Mouse (Mus musculus): Measurements from ENCODE around the gene Galm. TPM values are rescaled to one million over a fixed set of nuclear protein-coding genes. Genes with fewer than 3 reads are reported as not detected.

Galm gene
- 8.8 TPM for polyA plus RNA-seq (2015; fragmentation: Illumina TruSeq; extraction: RNeasy Lipid Tissue Mini Kit (QIAGEN cat#74804); ENCODE audit: insufficient read depth, low replicate concordance)

GRCm38 (mm10) chr17:80127331-80128251 lies at the start of gene Galm:
Gene Galm, plus strand, starts transcription at chr17:80127471.

GRCm38 (mm10) chr17:80206671-80207581 lies 79.7 kb downstream of the Galm start, which contains the start of the genes Srsf7 and Ttc39d:
Gene Srsf7, minus strand, starts transcription at chr17:80207307.
Gene Ttc39d, plus strand, starts transcription at chr17:80207460.

GRCm38 (mm10) chr17:80224326-80225116 lies 97.2 kb downstream of the Galm start, which contains the start of gene Gemin6:
Gene Gemin6, plus strand, starts transcription at chr17:80224441.

Other genes starting within 250 kb of the Galm start
- 41.6 TPM for gene Atl2, start 231.3 kb upstream of the Galm start, polyA plus RNA-seq (2015; fragmentation: Illumina TruSeq; extraction: RNeasy Lipid Tissue Mini Kit (QIAGEN cat#74804); ENCODE audit: insufficient read depth, low replicate concordance)
- gene Hnrnpll, start 65.1 kb upstream of the Galm start, polyA plus RNA-seq (2015; fragmentation: Illumina TruSeq; extraction: RNeasy Lipid Tissue Mini Kit (QIAGEN cat#74804); ENCODE audit: insufficient read depth, low replicate concordance) = 36.1 TPM
- 435 TPM for gene Srsf7, start 79.8 kb downstream of the Galm start, polyA plus RNA-seq (2015; fragmentation: Illumina TruSeq; extraction: RNeasy Lipid Tissue Mini Kit (QIAGEN cat#74804); ENCODE audit: insufficient read depth, low replicate concordance)
- gene Ttc39d, start 80.0 kb downstream of the Galm start, polyA plus RNA-seq (2015; fragmentation: Illumina TruSeq; extraction: RNeasy Lipid Tissue Mini Kit (QIAGEN cat#74804); ENCODE audit: insufficient read depth, low replicate concordance) = not detected
- gene Gemin6, start 97.0 kb downstream of the Galm start, polyA plus RNA-seq (2015; fragmentation: Illumina TruSeq; extraction: RNeasy Lipid Tissue Mini Kit (QIAGEN cat#74804); ENCODE audit: insufficient read depth, low replicate concordance) = 16.7 TPM
- gene Morn2, start 162.7 kb downstream of the Galm start, polyA plus RNA-seq (2015; fragmentation: Illumina TruSeq; extraction: RNeasy Lipid Tissue Mini Kit (QIAGEN cat#74804); ENCODE audit: insufficient read depth, low replicate concordance) = 3.3 TPM
- gene Dhx57, start 163.0 kb downstream of the Galm start, polyA plus RNA-seq (2015; fragmentation: Illumina TruSeq; extraction: RNeasy Lipid Tissue Mini Kit (QIAGEN cat#74804); ENCODE audit: insufficient read depth, low replicate concordance) = 44.0 TPM
- 0.41 TPM for gene Arhgef33, start 179.9 kb downstream of the Galm start, polyA plus RNA-seq (2015; fragmentation: Illumina TruSeq; extraction: RNeasy Lipid Tissue Mini Kit (QIAGEN cat#74804); ENCODE audit: insufficient read depth, low replicate concordance)
- gene Gm10190, start 246.1 kb downstream of the Galm start, polyA plus RNA-seq (2015; fragmentation: Illumina TruSeq; extraction: RNeasy Lipid Tissue Mini Kit (QIAGEN cat#74804); ENCODE audit: insufficient read depth, low replicate concordance) = not detected